Mouse (Mus musculus): Measurements from ENCODE around the gene Abhd17c.

DNA sequence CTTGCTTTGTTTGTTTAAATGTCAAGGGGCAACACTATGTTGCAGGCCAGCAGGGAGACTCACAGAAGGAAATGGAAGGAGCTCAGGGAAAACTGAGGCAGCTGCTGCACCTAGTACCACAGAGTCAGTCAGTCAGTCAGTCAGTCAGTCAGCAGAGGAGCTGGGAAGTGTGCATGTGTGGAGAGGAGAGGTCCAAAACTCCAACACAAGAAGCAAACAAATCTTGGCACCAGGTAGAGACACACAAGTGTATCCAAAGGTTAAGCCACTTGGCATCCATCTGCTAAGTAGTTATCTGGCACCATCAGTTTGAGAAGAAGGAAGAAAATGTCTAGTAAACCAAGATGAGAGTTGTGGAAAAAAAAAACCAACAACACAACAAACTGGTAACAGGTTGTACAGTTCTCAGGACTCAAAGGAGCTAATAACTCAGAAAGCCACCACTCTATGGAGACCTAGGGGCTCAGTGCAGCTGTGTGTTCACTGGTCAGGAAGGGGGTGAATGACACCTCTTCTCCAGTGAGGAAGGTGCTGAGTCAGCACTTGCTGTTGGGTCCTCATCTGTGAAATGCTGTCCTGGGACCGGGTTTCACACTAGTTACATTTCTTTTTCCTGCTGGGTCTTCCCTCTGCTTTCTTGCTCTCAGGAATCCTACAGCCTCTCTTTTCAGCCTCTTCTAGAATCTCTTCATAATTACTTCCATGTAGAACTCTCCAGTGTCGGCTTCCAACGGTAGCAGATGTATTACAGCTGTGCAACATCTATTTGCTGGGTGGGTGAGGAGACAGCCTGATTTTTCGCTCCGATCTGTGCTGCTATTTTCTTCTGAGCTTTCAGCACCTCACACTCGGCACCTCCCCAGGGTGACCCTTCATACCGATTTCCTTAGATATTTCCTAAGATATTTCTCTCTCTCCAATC, 34.8 kb downstream of the Abhd17c start:
- TF ChIP-seq CTCF (IDR thresholded peaks at IDR 0.05; ENCODE audit: insufficient read depth, low read length) (no peak), POLR2A (IDR thresholded peaks at IDR 0.05; ENCODE audit: borderline replicate concordance, extremely low read depth, low read depth, low read length) (no peak)

Measured in lung, adult 2 months (tissue).